Comparison of ENCODE assay signal across 30 mouse cellular contexts in the genomic region with DNA sequence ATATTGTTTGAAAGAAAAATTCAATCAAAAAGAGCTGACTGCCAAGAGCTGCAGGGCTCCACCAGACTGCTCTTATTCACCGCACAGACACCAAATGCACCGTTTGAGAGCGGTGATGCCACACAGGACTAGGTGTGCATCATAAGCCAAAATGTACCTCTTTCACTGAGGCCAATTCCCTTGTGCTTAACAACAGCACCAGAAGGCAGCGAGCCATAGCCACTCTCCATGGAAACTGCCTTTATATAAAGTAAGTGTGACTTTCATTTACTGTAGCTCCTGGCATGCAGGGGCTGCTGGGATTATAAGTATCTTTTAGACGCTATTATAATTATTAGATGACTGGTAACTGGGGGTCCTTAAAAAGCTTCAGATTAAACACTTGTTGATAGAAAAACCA.
A peak's percentile ranks its signal among the peaks of the same experiment; 100 is the strongest.
DNase-seq lines count a peak whose midpoint lies in the region; ATAC-seq lines count a peak whose summit lies in the region.
"Had no signal": no experiment of that assay in that cellular context is flagged by ENCODE, and none has a peak within 500 bp of the region (broad histone marks: within the 10 kb centered on the region; RNA-seq: fewer than 3 reads in every experiment).

No protein-coding gene starts in this region.

- ATAC-seq in midbrain, embryonic 14.5 days (ENCODE audit: low FRiP score, low TSS enrichment): no peak
- ATAC-seq in midbrain, embryonic 11.5 days (ENCODE audit: low FRiP score): no peak
- ATAC-seq: inflammation-experienced regulatory T-cells, adult 6 months; midbrain, embryonic 16.5 days; Patski had no signal

- H3K9ac ChIP-seq in midbrain, embryonic 14.5 days (replicated peaks; ENCODE audit: low read length): no peak overlapping the region
- no peak overlapping the region for H3K9ac ChIP-seq in midbrain, embryonic 11.5 days (ENCODE audit: low read length)
- H3K9ac ChIP-seq: heart, embryonic 13.5 days; hindbrain, embryonic 12.5 days; limb, embryonic 13.5 days; liver, embryonic 14.5 days; lung, embryonic 14.5 days had no signal

- no peak overlapping the region for H3K4me2 ChIP-seq in midbrain, embryonic 14.5 days (ENCODE audit: low read length)
- no peak overlapping the region for H3K4me2 ChIP-seq in midbrain, embryonic 11.5 days
- H3K4me2 ChIP-seq: heart, embryonic 13.5 days; hindbrain, embryonic 12.5 days; limb, embryonic 13.5 days; lung, embryonic 14.5 days had no signal

- 75% methylated on average over 5 of the region's 5 CpGs for WGBS in midbrain, embryonic 14.5 days
- WGBS in midbrain, embryonic 11.5 days: 87% methylated on average over 5 of the region's 5 CpGs

- H3K4me3 ChIP-seq in midbrain, embryonic 14.5 days (replicated peaks; ENCODE audit: low read depth, low read length): no peak overlapping the region
- H3K4me3 ChIP-seq in midbrain, embryonic 11.5 days (ENCODE audit: low read depth, low read length): no peak overlapping the region
- H3K4me3 ChIP-seq: forebrain, embryonic 10.5 days; heart, embryonic 13.5 days; hindbrain, embryonic 12.5 days; limb, embryonic 13.5 days; megakaryocyte, embryonic 14.5 days had no signal

- no peak overlapping the region for H3K27ac ChIP-seq in midbrain, embryonic 14.5 days (replicated peaks; ENCODE audit: low read depth, low read length)
- no peak overlapping the region for H3K27ac ChIP-seq in midbrain, embryonic 11.5 days (ENCODE audit: low read depth, low read length)
- H3K27ac ChIP-seq: forebrain, embryonic 10.5 days; heart, embryonic 13.5 days; hindbrain, embryonic 12.5 days; kidney, postnatal 0 days; liver, embryonic 14.5 days had no signal

- H3K36me3 ChIP-seq in midbrain, embryonic 14.5 days (ENCODE audit: control insufficient read depth, insufficient read depth, low read length): no peaks in the 10 kb centered on the region
- no peaks in the 10 kb centered on the region for H3K36me3 ChIP-seq in midbrain, embryonic 11.5 days (ENCODE audit: control insufficient read depth, insufficient read depth, low read length)
- H3K36me3 ChIP-seq: forebrain, embryonic 10.5 days; G1E; heart, embryonic 13.5 days; hindbrain, embryonic 12.5 days; limb, embryonic 13.5 days had no signal

- no peaks in the 10 kb centered on the region for H3K27me3 ChIP-seq in midbrain, embryonic 14.5 days (ENCODE audit: control insufficient read depth, insufficient read depth, low read length)
- no peaks in the 10 kb centered on the region for H3K27me3 ChIP-seq in midbrain, embryonic 11.5 days (ENCODE audit: control insufficient read depth, insufficient read depth, low read length)
- H3K27me3 ChIP-seq: CH12.LX; heart, embryonic 13.5 days; hindbrain, embryonic 12.5 days; limb, embryonic 13.5 days; megakaryocyte, embryonic 14.5 days had no signal

- DNase-seq in layer of hippocampus, adult 11-12 months (ENCODE audit: low spot score): peak; percentile 30
- DNase-seq in layer of hippocampus, postnatal 10 days (ENCODE audit: low spot score in 2 of 2): no peak
- DNase-seq in midbrain, embryonic 14.5 days: peak; percentile 7
- DNase-seq in midbrain, embryonic 11.5 days (ENCODE audit: low spot score, missing footprints): no peak
- DNase-seq in right cerebral cortex, adult 18-20 months: peak; percentile 6
- peak; percentile 29 for DNase-seq in telencephalon, adult 2 months (ENCODE audit: low read depth, low spot score)
- DNase-seq in cerebellum, postnatal 36 days: no peak
- DNase-seq: adrenal gland, postnatal 36 days; B cell, adult 2 months; cerebellum, adult 11-12 months; cerebellum, postnatal 10 days; gastrocnemius, postnatal 14 days; heart, adult 11 months; heart, postnatal 14 days; kidney, adult 2 months; lung, embryonic 14.5 days; lung, postnatal 36 days; thymus, adult 18-20 months had no signal

- H3K4me1 ChIP-seq in midbrain, embryonic 14.5 days (ENCODE audit: control insufficient read depth, insufficient read depth, low read length): no peaks in the 10 kb centered on the region
- H3K4me1 ChIP-seq in midbrain, embryonic 11.5 days (ENCODE audit: control insufficient read depth, insufficient read depth, low read length): no peaks in the 10 kb centered on the region
- H3K4me1 ChIP-seq: hindbrain, embryonic 12.5 days had no signal

- no peaks in the 10 kb centered on the region for H3K9me3 ChIP-seq in midbrain, embryonic 14.5 days (ENCODE audit: control insufficient read depth, low read length)
- no peaks in the 10 kb centered on the region for H3K9me3 ChIP-seq in midbrain, embryonic 11.5 days (ENCODE audit: control insufficient read depth, low read length)
- H3K9me3 ChIP-seq: forebrain, embryonic 10.5 days; hindbrain, embryonic 12.5 days; limb, embryonic 13.5 days had no signal

Comparison
In these comparisons a context has a peak if more than half of its experiments do, and no peak if none do; other contexts are left out.
1. DNase-seq: peak in layer of hippocampus, adult 11-12 months (single experiment), midbrain, embryonic 14.5 days (single experiment), right cerebral cortex, adult 18-20 months (single experiment) and telencephalon, adult 2 months (single experiment); none in layer of hippocampus, postnatal 10 days (0 of 2), midbrain, embryonic 11.5 days (single experiment) and cerebellum, postnatal 36 days (0 of 2).